Mouse (Mus musculus) adipocyte (in vitro differentiated cells): ENCODE results near the gene Fscn1.

Source experiments
- DNase-seq: peaks from one replicate; pipeline ENCODE4 v3.0.0-alpha.2; 2016; ENCODE audit warnings: low spot score

Fscn1 gene

GRCm38 (mm10) chr5:142935642-142936335 lies 24.4 kb upstream of the Fscn1 start:
- DNase-seq, result peak; percentile 77

GRCm38 (mm10) chr5:142936336-142936719 lies 23.8 kb upstream of the Fscn1 start:
- DNase-seq, result peak; percentile 79

GRCm38 (mm10) chr5:142937956-142938727 lies 22.0 kb upstream of the Fscn1 start:
- DNase-seq, result no peak

GRCm38 (mm10) chr5:142940393-142940792 lies 19.8 kb upstream of the Fscn1 start:
- no peak for DNase-seq

GRCm38 (mm10) chr5:142944979-142945682 lies 15.0 kb upstream of the Fscn1 start:
- no peak for DNase-seq

- DNase-seq, result no peak
Measured at GRCm38 (mm10) chr5:142947460-142947859, 12.7 kb upstream of the Fscn1 start.

GRCm38 (mm10) chr5:142949580-142949979 lies 10.6 kb upstream of the Fscn1 start:
- DNase-seq, result no peak

- DNase-seq, result no peak
Measured at GRCm38 (mm10) chr5:142950405-142950804, 9.7 kb upstream of the Fscn1 start.

- DNase-seq, result no peak
Measured at GRCm38 (mm10) chr5:142953641-142954040, 6.5 kb upstream of the Fscn1 start.

- DNase-seq, result no peak
Measured at GRCm38 (mm10) chr5:142956956-142957703, 3.0 kb upstream of the Fscn1 start.

GRCm38 (mm10) chr5:142958464-142958863 lies 1.7 kb upstream of the Fscn1 start:
- no peak for DNase-seq

- DNase-seq, result no peak
Measured at GRCm38 (mm10) chr5:142959156-142959555, 987 bp upstream of the Fscn1 start.

- no peak for DNase-seq
Measured at GRCm38 (mm10) chr5:142960775-142961271, 680 bp downstream of the Fscn1 start.

- DNase-seq, result peak; percentile 81
Measured at GRCm38 (mm10) chr5:142961398-142961880, 1.3 kb downstream of the Fscn1 start.

GRCm38 (mm10) chr5:142961881-142962443 lies 1.8 kb downstream of the Fscn1 start:
- peak; percentile 93 for DNase-seq

- peak; percentile 70 for DNase-seq
Measured at GRCm38 (mm10) chr5:142962444-142962961, 2.4 kb downstream of the Fscn1 start.

- DNase-seq, result peak; percentile 82
Measured at GRCm38 (mm10) chr5:142963003-142963704, 3.0 kb downstream of the Fscn1 start.

GRCm38 (mm10) chr5:142963705-142964494 lies 3.8 kb downstream of the Fscn1 start:
- DNase-seq, result peak; percentile 40

- no peak for DNase-seq
Measured at GRCm38 (mm10) chr5:142964650-142965049, 4.5 kb downstream of the Fscn1 start.

- DNase-seq, result no peak
Measured at GRCm38 (mm10) chr5:142968411-142968810, 8.3 kb downstream of the Fscn1 start.
